Mouse (Mus musculus): ENCODE measurements around the gene Coq2. TPM values are rescaled to one million over a fixed set of nuclear protein-coding genes. Genes with fewer than 3 reads are reported as not detected.

The Coq2 gene
- 27.4 and 43.9 TPM in 2 replicates for total RNA-seq (2012; rRNA removed)

DNA sequence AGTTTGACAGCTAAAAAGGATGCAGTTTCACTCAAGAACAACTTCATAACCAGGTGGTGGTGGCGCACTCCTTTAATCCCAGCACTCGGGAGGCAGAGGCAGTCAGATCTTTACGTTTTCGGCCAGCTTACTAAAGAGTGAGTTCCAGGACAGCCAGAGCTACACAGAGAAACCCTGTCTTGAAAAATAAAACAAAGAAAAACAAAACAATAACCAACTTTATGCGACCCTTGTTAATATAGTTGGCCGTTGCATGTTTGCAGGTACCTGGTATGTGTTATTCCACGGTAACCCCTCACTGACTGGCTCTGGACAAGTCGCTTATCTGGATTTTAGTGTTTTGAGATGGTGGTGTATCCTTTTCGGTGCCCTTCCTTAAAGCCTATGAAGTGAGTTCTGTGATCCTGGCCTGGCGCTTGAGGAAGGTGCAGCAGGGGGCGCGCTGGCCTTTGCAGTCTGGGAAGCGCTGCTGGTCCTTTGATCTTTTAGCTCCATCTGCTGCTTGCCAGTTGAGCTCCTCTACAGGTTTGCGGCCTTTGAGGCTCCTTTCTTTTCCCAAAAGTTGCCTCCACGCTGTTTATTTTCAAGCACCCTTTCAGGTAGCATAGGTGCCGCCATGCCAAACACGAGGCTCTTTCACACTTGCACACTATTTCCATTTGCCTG, at the start of gene Coq2:
Gene Coq2 (minus strand): TSS at position 430 of the 666 bp plus-strand sequence.
- peak; percentile 76 for DNase-seq (ENCODE audit: low read depth, low spot score)
- H3K9me3 ChIP-seq (ENCODE audit: control insufficient read depth, insufficient read depth, low read depth, low read length): no peaks in the 10 kb centered on the region
- peak within 1 kb of the TSS; percentile 76 to 77 for H3K4me3 ChIP-seq (ENCODE audit: insufficient read depth in 1 of 2, low read depth in 1 of 2, low read length in 2 of 2, poor library complexity in 1 of 2, severe bottlenecking in 1 of 2)
- peaks cover 3% of the 10 kb centered on the region in 2 experiments; a peak in 1 of 4 replicates for H3K4me1 ChIP-seq (ENCODE audit: control insufficient read depth in 2 of 2, insufficient read depth in 2 of 2, low read length in 2 of 2, poor library complexity in 1 of 2)
- H3K36me3 ChIP-seq (ENCODE audit: control insufficient read depth, insufficient read depth, low read length, poor library complexity, severe bottlenecking): peaks cover 4% of the 10 kb centered on the region; the same call in 1 of the 2 replicates
- peak within 1 kb of the TSS; percentile 41; the same call in 1 of the 2 replicates for H3K27ac ChIP-seq (ENCODE audit: insufficient read depth, low read depth, low read length, poor library complexity, severe bottlenecking)
- in situ Hi-C loops (cut with MboI; ENCODE audit: low sequenced_read_pairs in 2 of 2, unreplicated experiment in 2 of 2): no loop called here
- TF ChIP-seq HCFC1 (IDR thresholded peaks at IDR 0.05; ENCODE audit: borderline replicate concordance, insufficient read depth, low read length) (no peak), ZC3H11A (IDR thresholded peaks at IDR 0.05; ENCODE audit: borderline replicate concordance, low read depth, low read length) (peak; percentile 59; the same call in 1 of the 2 replicates), MAFK (IDR thresholded peaks at IDR 0.05; ENCODE audit: insufficient read depth, low read depth, low read length) (no peak), ZNF384 (IDR thresholded peaks at IDR 0.05; ENCODE audit: low read depth, low read length) (no peak)
- peak within 1 kb of the TSS; percentile 86 for H3K9ac ChIP-seq (ENCODE audit: insufficient read depth, low read depth, low read length, poor library complexity, severe bottlenecking)

- TF ChIP-seq ZC3H11A (IDR thresholded peaks at IDR 0.05; ENCODE audit: borderline replicate concordance, low read depth, low read length) (no peak), CHD2 (IDR thresholded peaks at IDR 0.05; ENCODE audit: low read depth, low read length) (no peak), ZNF384 (IDR thresholded peaks at IDR 0.05; ENCODE audit: low read depth, low read length) (no peak), HCFC1 (IDR thresholded peaks at IDR 0.05; ENCODE audit: borderline replicate concordance, insufficient read depth, low read length) (no peak), MAFK (IDR thresholded peaks at IDR 0.05; ENCODE audit: insufficient read depth, low read depth, low read length) (no peak)
- Histone ChIP-seq H3K9ac (ENCODE audit: insufficient read depth, low read depth, low read length, poor library complexity, severe bottlenecking) (peak within 1 kb of the TSS; percentile 39), H3K9me3 (ENCODE audit: control insufficient read depth, insufficient read depth, low read depth, low read length) (no peaks in the 10 kb centered on the region), H3K36me3 (ENCODE audit: control insufficient read depth, insufficient read depth, low read length, poor library complexity, severe bottlenecking) (no peaks in the 10 kb centered on the region), H3K4me3 (ENCODE audit: insufficient read depth in 1 of 2, low read depth in 1 of 2, low read length in 2 of 2, poor library complexity in 1 of 2, severe bottlenecking in 1 of 2) (peak within 1 kb of the TSS; percentile 74 to 81), H3K27ac (ENCODE audit: insufficient read depth, low read depth, low read length, poor library complexity, severe bottlenecking) (no peak within 1 kb of the TSS), H3K4me1 (ENCODE audit: control insufficient read depth in 2 of 2, insufficient read depth in 2 of 2, low read length in 2 of 2, poor library complexity in 1 of 2) (no peaks in the 10 kb centered on the region; a peak in 1 of 4 replicates)
- in situ Hi-C loops (cut with MboI; ENCODE audit: low sequenced_read_pairs in 2 of 2, unreplicated experiment in 2 of 2): loop anchor here in 1 of 2 experiments (25.0 kb wide), 1 partner anchor 943 kb away; the partner anchor contains the start of gene Nkx6-1
- peak; percentile 22 for DNase-seq (ENCODE audit: low read depth, low spot score)
Observed at GRCm38 (mm10) chr5:100719235-100720088, 44.5 kb upstream of the Coq2 start, which contains the start of gene Hpse. Gene Hpse (minus strand): TSS chr5:100719716.

DNA sequence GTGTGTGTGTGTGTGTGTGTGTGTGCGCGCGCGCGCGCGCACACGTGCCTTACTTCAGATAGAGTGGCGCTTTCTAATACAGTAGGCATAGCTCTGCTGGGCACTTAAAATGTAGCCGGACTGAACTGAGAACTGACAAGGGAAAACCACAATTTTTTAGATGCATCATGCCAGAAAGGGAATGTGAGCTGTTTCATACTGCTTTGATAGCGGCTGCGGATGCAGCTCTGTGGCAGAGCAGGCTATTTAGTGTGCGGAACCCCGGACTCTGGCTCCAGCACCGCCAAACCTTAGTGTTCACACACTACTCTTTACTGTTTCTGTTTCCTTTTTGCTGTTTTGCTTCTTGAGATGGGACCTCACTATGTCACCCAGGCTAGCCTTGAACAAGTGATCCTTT, 41.8 kb upstream of the Coq2 start:
- Histone ChIP-seq H3K9ac (ENCODE audit: insufficient read depth, low read depth, low read length, poor library complexity, severe bottlenecking) (no peak overlapping the region), H3K4me1 (ENCODE audit: control insufficient read depth in 2 of 2, insufficient read depth in 2 of 2, low read length in 2 of 2, poor library complexity in 1 of 2) (no peaks in the 10 kb centered on the region; a peak in 1 of 4 replicates), H3K36me3 (ENCODE audit: control insufficient read depth, insufficient read depth, low read length, poor library complexity, severe bottlenecking) (no peaks in the 10 kb centered on the region), H3K27ac (ENCODE audit: insufficient read depth, low read depth, low read length, poor library complexity, severe bottlenecking) (no peak overlapping the region), H3K4me3 (ENCODE audit: insufficient read depth in 1 of 2, low read depth in 1 of 2, low read length in 2 of 2, poor library complexity in 1 of 2, severe bottlenecking in 1 of 2) (no peak overlapping the region), H3K9me3 (ENCODE audit: control insufficient read depth, insufficient read depth, low read depth, low read length) (no peaks in the 10 kb centered on the region)
- DNase-seq (ENCODE audit: low read depth, low spot score): no peak
- in situ Hi-C loops (cut with MboI; ENCODE audit: low sequenced_read_pairs in 2 of 2, unreplicated experiment in 2 of 2): loop anchor here in 1 of 2 experiments (25.0 kb wide), 1 partner anchor 946 kb away; the partner anchor contains the start of gene Nkx6-1
- TF ChIP-seq MAFK (IDR thresholded peaks at IDR 0.05; ENCODE audit: insufficient read depth, low read depth, low read length): no peak
- no peak for TF ChIP-seq ZNF384 (IDR thresholded peaks at IDR 0.05; ENCODE audit: low read depth, low read length)
- no peak for TF ChIP-seq CHD2 (IDR thresholded peaks at IDR 0.05; ENCODE audit: low read depth, low read length)
- TF ChIP-seq ZC3H11A (IDR thresholded peaks at IDR 0.05; ENCODE audit: borderline replicate concordance, low read depth, low read length): no peak
- no peak for TF ChIP-seq HCFC1 (IDR thresholded peaks at IDR 0.05; ENCODE audit: borderline replicate concordance, insufficient read depth, low read length)

GRCm38 (mm10) chr5:100711219-100711618, 36.3 kb upstream of the Coq2 start:
- H3K4me3 ChIP-seq (ENCODE audit: insufficient read depth in 1 of 2, low read depth in 1 of 2, low read length in 2 of 2, poor library complexity in 1 of 2, severe bottlenecking in 1 of 2): no peak overlapping the region
- in situ Hi-C loops (cut with MboI; ENCODE audit: low sequenced_read_pairs in 2 of 2, unreplicated experiment in 2 of 2): loop anchor here in 1 of 2 experiments (25.0 kb wide), 1 partner anchor 951 kb away; the partner anchor contains the start of gene Nkx6-1
- no peak overlapping the region for H3K9ac ChIP-seq (ENCODE audit: insufficient read depth, low read depth, low read length, poor library complexity, severe bottlenecking)
- no peaks in the 10 kb centered on the region for H3K4me1 ChIP-seq (ENCODE audit: control insufficient read depth in 2 of 2, insufficient read depth in 2 of 2, low read length in 2 of 2, poor library complexity in 1 of 2)
- H3K36me3 ChIP-seq (ENCODE audit: control insufficient read depth, insufficient read depth, low read length, poor library complexity, severe bottlenecking): no peaks in the 10 kb centered on the region
- TF ChIP-seq CHD2 (IDR thresholded peaks at IDR 0.05; ENCODE audit: low read depth, low read length) (no peak), MAFK (IDR thresholded peaks at IDR 0.05; ENCODE audit: insufficient read depth, low read depth, low read length) (no peak), ZC3H11A (IDR thresholded peaks at IDR 0.05; ENCODE audit: borderline replicate concordance, low read depth, low read length) (no peak), ZNF384 (IDR thresholded peaks at IDR 0.05; ENCODE audit: low read depth, low read length) (no peak), HCFC1 (IDR thresholded peaks at IDR 0.05; ENCODE audit: borderline replicate concordance, insufficient read depth, low read length) (no peak)
- no peaks in the 10 kb centered on the region for H3K9me3 ChIP-seq (ENCODE audit: control insufficient read depth, insufficient read depth, low read depth, low read length)
- no peak for DNase-seq (ENCODE audit: low read depth, low spot score)
- H3K27ac ChIP-seq (ENCODE audit: insufficient read depth, low read depth, low read length, poor library complexity, severe bottlenecking): no peak overlapping the region
